Mouse (Mus musculus) liver, postnatal 0 days (tissue): Measurements from ENCODE around the gene Cxcr5. TPM values are rescaled to one million over a fixed set of nuclear protein-coding genes. Genes with fewer than 3 reads are reported as not detected.
A peak's percentile ranks its signal among the peaks of the same experiment; 100 is the strongest.

ENCODE experiments used
- ATAC-seq: fragments of 200-750 bp; cut with Nextera tagmentation; 2 replicates; pipeline ENCODE4 v1.8.0; 2017; ENCODE audit warnings: mild to moderate bottlenecking, moderate library complexity
- DNase-seq: peaks from one replicate; pipeline ENCODE4 v3.0.0-alpha.2; 2016
- H3K27ac ChIP-seq: fragments of 300-500 bp; sonication (generic); 2 replicates; pipeline ENCODE4 v1.5.1; 2014; ENCODE audit warnings: antibody characterized with exemption, moderate library complexity, mild to moderate bottlenecking, low read depth
- H3K27me3 ChIP-seq: fragments of 300-500 bp; sonication (generic); 2 replicates; pipeline ENCODE4 v1.6.1; 2014; ENCODE audit warnings: low read length, control low read depth, mixed read lengths; ENCODE audit not compliant: insufficient read depth
- H3K36me3 ChIP-seq: fragments of 300-500 bp; sonication (generic); replicated peaks from 2 replicates; pipeline ENCODE4 v1.6.1; 2014; ENCODE audit warnings: mild to moderate bottlenecking, control low read depth, low read length, moderate library complexity, mixed read lengths; ENCODE audit not compliant: insufficient read depth
- H3K4me1 ChIP-seq: fragments of 300-500 bp; sonication (generic); 2 replicates; pipeline ENCODE4 v1.6.1; 2014; ENCODE audit warnings: antibody characterized with exemption, mild to moderate bottlenecking, control low read depth; ENCODE audit not compliant: insufficient read depth
- H3K4me2 ChIP-seq: fragments of 300-500 bp; sonication (generic); 2 replicates; pipeline ENCODE4 v1.6.1; 2014; ENCODE audit warnings: low read depth, mild to moderate bottlenecking, low read length, moderate library complexity, mixed read lengths
- H3K4me3 ChIP-seq: fragments of 300-500 bp; sonication (generic); 2 replicates; pipeline ENCODE4 v1.5.1; 2014; ENCODE audit warnings: low read depth, low read length
- H3K9ac ChIP-seq: fragments of 300-500 bp; sonication (generic); replicated peaks from 2 replicates; pipeline ENCODE4 v1.6.1; 2014; ENCODE audit warnings: mild to moderate bottlenecking, moderate library complexity
- H3K9me3 ChIP-seq: fragments of 300-500 bp; sonication (generic); 2 replicates; pipeline ENCODE4 v1.6.1; 2016; ENCODE audit warnings: mild to moderate bottlenecking, control low read depth, low read length, mixed read lengths
- CTCF ChIP-seq: sonication (generic); IDR thresholded peaks from 2 replicates; pipeline ENCODE4 v1.5.1; 2016; ENCODE audit warnings: antibody characterized with exemption, low read depth
- EP300 ChIP-seq: IDR thresholded peaks from 2 replicates; pipeline ENCODE4 v1.6.1; 2016; ENCODE audit warnings: antibody characterized with exemption, low read depth, mild to moderate bottlenecking
- WGBS: fragments of 180-500 bp; shearing (Covaris S2); extraction: QIAGEN DNeasy Blood & Tissue Kit; methylation state at CpG from one replicate; pipeline ENCODE4 v1.1.7; 2014; ENCODE audit not compliant: insufficient replicate concordance; 5-methylcytosine and 5-hydroxymethylcytosine counted together
- polyA plus RNA-seq: library from polyadenylated mRNA; unstranded; fragments of >200 nt; fragmentation: Nextera tagmentation; extraction: Ambion mirVana; gene quantifications from 2 replicates; pipeline ENCODE4 v1.2.1, GENCODE M21; 2015

Gene Cxcr5
- polyA plus RNA-seq, 1 experiment from 2014 or later: 0.55 TPM

DNA sequence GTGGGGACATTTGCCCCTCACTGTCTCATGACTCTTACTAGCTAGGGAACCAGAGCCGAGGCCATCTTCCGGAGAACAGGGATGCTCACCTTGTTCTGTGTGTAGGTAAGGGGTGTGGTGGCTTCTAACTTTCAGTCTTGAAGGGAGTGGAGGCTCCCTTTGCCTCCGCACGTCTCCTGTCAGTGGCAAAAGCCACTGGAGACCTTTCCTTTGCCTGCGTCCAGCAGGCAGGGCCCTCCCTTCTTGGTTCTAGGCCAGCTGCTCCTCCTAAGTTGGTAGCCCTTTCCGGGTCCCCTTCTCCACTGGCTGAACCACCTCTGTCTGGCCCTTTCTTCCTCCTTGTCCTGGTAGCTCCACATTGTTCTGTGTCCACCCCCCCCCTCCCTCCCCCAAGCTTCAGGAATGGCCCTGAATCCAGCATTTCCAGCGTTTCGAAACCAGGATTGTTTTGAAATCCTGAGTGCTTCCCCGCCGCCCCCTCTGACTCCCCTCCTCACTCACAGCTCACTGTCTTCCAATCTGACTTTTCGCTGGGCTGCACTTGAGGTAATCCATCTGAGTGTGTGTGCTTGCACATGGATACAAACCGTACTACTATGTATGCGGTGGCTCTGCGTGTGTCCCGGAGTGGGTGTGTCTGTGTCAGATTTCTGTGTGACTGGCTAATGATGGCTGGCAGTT is 74.8 kb downstream of the Cxcr5 start:
- H3K27me3 ChIP-seq: no peaks in the 10 kb centered on the region
- peaks cover 59% of the 10 kb centered on the region for H3K4me1 ChIP-seq
- peak overlapping the region; percentile 92 for H3K4me2 ChIP-seq
- 42% methylated on average over 15 of the region's 15 CpGs for WGBS
- H3K9ac ChIP-seq: peak overlapping the region; percentile 54
- DNase-seq: peak; percentile 55
- H3K27ac ChIP-seq: peak overlapping the region; percentile 97
- ATAC-seq: no peak
- H3K9me3 ChIP-seq: no peaks in the 10 kb centered on the region
- H3K4me3 ChIP-seq: peak overlapping the region; percentile 42
- no peak for TF ChIP-seq EP300
- no peak for TF ChIP-seq CTCF
- no peaks in the 10 kb centered on the region for H3K36me3 ChIP-seq

GRCm38 (mm10) chr9:44486335-44486734 is 75.3 kb downstream of the Cxcr5 start:
- no peak for ATAC-seq
- DNase-seq: peak; percentile 58
- peaks cover 56% of the 10 kb centered on the region for H3K4me1 ChIP-seq
- peak overlapping the region; percentile 42 for H3K4me3 ChIP-seq
- H3K4me2 ChIP-seq: peak overlapping the region; percentile 92
- H3K9ac ChIP-seq: peak overlapping the region; percentile 54
- no peak for TF ChIP-seq EP300
- no peak for TF ChIP-seq CTCF
- H3K27me3 ChIP-seq: 0 out of 2 replicates have a peak, but pooled peaks cover 3% of the 10 kb centered on the region
- no peaks in the 10 kb centered on the region for H3K36me3 ChIP-seq
- WGBS: 54% methylated on average over 3 of the region's 3 CpGs
- peak overlapping the region; percentile 97 for H3K27ac ChIP-seq
- H3K9me3 ChIP-seq: no peaks in the 10 kb centered on the region

GRCm38 (mm10) chr9:44485516-44486161 is 76.0 kb downstream of the Cxcr5 start:
- WGBS: 52% methylated on average over 14 of the region's 14 CpGs
- Histone ChIP-seq H3K4me1 (peaks cover 51% of the 10 kb centered on the region), H3K4me3 (peak overlapping the region; percentile 70)

DNA sequence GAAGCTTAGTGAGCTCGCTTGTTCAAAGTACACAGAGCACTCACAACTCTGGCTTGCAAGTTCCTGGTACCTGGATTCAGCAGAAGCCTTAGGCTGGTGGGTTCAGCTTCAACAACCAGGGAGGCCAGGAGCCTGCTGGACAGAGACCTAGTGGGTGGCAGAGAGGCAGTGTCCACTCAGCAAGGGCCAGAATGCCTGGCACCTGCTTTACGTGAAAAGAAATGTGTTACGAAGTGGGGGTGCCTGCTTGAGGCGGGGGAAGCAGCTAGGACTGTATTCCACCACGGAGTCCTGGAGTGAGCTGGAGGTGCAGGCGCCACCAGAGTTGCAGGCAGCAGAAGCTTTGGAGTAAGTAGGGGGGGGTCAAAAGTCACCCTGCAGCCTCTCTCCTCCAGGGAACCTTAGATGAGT is 76.6 kb downstream of the Cxcr5 start:
- Histone ChIP-seq H3K27ac (peak overlapping the region; percentile 97), H3K36me3 (no peaks in the 10 kb centered on the region), H3K9ac (peak overlapping the region; percentile 23; the same call in 1 of the 2 replicates), H3K9me3 (no peaks in the 10 kb centered on the region), H3K4me2 (peak overlapping the region; percentile 92), H3K4me3 (peak overlapping the region; percentile 70), H3K4me1 (peaks cover 50% of the 10 kb centered on the region), H3K27me3 (0 out of 2 replicates have a peak, but pooled peaks cover 3% of the 10 kb centered on the region)
- ATAC-seq (no peak), DNase-seq (no peak)
- WGBS: 52% methylated on average over 6 of the region's 6 CpGs
- TF ChIP-seq EP300 (no peak), CTCF (no peak)

More at GRCm38 (mm10) chr9:44485516-44486161, 76.0 kb downstream of the Cxcr5 start:
- TF ChIP-seq CTCF (no peak), EP300 (no peak)
- ATAC-seq: no peak
- peak overlapping the region; percentile 97 for H3K27ac ChIP-seq
- DNase-seq: peak; percentile 54
- H3K27me3 ChIP-seq: 0 out of 2 replicates have a peak, but pooled peaks cover 3% of the 10 kb centered on the region
- H3K36me3 ChIP-seq: no peaks in the 10 kb centered on the region
- H3K9ac ChIP-seq: peak overlapping the region; percentile 54; the same call in 1 of the 2 replicates
- H3K4me2 ChIP-seq: peak overlapping the region; percentile 92
- no peaks in the 10 kb centered on the region for H3K9me3 ChIP-seq

GRCm38 (mm10) chr9:44484311-44485104 is 77.2 kb downstream of the Cxcr5 start:
- peak overlapping the region; percentile 92 for H3K4me2 ChIP-seq
- WGBS: 33% methylated on average over 7 of the region's 7 CpGs
- TF ChIP-seq CTCF (no peak), EP300 (no peak)
- ATAC-seq (no peak), DNase-seq (no peak)
- H3K36me3 ChIP-seq: no peaks in the 10 kb centered on the region
- H3K9ac ChIP-seq: peak overlapping the region; percentile 85
- H3K4me3 ChIP-seq: peak overlapping the region; percentile 70
- H3K4me1 ChIP-seq: peaks cover 55% of the 10 kb centered on the region
- no peaks in the 10 kb centered on the region for H3K9me3 ChIP-seq
- peaks cover 3% of the 10 kb centered on the region; the same call in 1 of the 2 replicates for H3K27me3 ChIP-seq
- H3K27ac ChIP-seq: peak overlapping the region; percentile 80
